Mouse (Mus musculus) neural tube, embryonic 15.5 days (tissue): ENCODE measurements around the gene Togaram2. TPM values are rescaled to one million over a fixed set of nuclear protein-coding genes. Genes with fewer than 3 reads are reported as not detected.

ENCODE experiments used
- polyA plus RNA-seq: library from polyadenylated mRNA; unstranded; fragments of >200 nt; fragmentation: Nextera tagmentation; extraction: Ambion mirVana; gene quantifications from 2 replicates; pipeline ENCODE4 v1.2.1, GENCODE M21; 2015

Gene Togaram2
- polyA plus RNA-seq, 1 experiment from 2014 or later = 1.2 TPM

Other genes starting within 250 kb of the Togaram2 start
- gene Gm4707, start 213.3 kb upstream of the Togaram2 start, polyA plus RNA-seq = 2.3 and 2.6 TPM in 2 replicates
- gene Smchd1, start 197.9 kb upstream of the Togaram2 start, polyA plus RNA-seq = 42.4 and 45.8 TPM in 2 replicates
- 5.9 and 15.7 TPM in 2 replicates for gene Ndc80, start 146.4 kb upstream of the Togaram2 start, polyA plus RNA-seq
- gene Spdya, start 121.2 kb upstream of the Togaram2 start, polyA plus RNA-seq = 1.1 and 1.3 TPM in 2 replicates
- gene Wdr43, start 57.4 kb upstream of the Togaram2 start, polyA plus RNA-seq = 38.0 and 52.0 TPM in 2 replicates
- gene Pcare, start 79.6 kb downstream of the Togaram2 start, polyA plus RNA-seq = not detected in 2 replicates
- gene Clip4, start 95.2 kb downstream of the Togaram2 start, polyA plus RNA-seq = 18.1 and 19.3 TPM in 2 replicates